Mouse (Mus musculus) CD4-positive, CD25-positive, alpha-beta regulatory T cell, adult 2 months (primary cell): ENCODE results near the gene Foxn2.
"Not testable (repeated sequence)": the region's sequence is repeated elsewhere in the genome, so short reads cannot be mapped to it uniquely, and the experiment has no call there.

ENCODE experiments used
- DNase-seq: peaks from one replicate; pipeline ENCODE4 v3.0.0-alpha.2; 2012; ENCODE audit warnings: low read depth, low spot score

Gene Foxn2

DNA sequence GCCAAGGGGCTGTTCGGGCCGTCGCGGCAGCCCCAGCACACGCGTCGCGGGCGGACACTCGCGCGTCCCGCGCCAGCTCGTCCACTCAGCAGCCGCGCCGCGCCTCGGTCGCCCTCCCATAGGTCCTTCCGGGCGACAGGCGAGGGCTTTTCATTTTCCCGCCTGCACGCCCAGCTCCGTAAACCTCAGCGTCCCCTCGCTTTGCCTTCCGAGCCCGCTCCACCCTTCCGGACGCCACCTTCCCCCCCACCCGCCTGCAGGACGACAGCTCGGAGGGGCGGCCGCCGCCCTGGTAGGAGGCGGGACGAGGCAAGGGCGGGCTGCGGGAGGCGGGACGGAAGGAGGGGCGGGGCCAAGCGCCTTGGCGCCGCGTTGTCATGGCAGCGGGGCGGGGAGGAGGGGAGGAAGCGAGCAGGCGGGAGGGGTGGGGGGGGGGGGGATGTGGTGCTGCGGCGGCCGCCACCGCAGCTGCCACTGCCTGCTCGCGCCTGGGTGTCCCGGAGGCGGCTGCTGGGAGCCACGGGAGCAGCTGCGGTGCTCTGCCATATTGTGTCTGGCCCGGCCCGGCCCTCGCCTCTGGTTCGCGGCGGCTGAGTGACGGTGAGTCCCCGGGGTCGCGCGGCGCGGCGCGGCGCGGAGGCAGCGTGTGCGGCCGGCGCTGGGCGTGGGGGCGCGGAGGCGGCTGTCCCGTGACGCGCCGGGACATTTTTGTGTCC, at the start of gene Foxn2:
TSS of gene Foxn2 (plus strand) at position 427 of the 716 bp plus-strand sequence.
- peak; percentile 99 for DNase-seq

GRCm38 (mm10) chr17:88397501-88397900, 43.0 kb upstream of the Foxn2 start:
- no peak for DNase-seq

DNA sequence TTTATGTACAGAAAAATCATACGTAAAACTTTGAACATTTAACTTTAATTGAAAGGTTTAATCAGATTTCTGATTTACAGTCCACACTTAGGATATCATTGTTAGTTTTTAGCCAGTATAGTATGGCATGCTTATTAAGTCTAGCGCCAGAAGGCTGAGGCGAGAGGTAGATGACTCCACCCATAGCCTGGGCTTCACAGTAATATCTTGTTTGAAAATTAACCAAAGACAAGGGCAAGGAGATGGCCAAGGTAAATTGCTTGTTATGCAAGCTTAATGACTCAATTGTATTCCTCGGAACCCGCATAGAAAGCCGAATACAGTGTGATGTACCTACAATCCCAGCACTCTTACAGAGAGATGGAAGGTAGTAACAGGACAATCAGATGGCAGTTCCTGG, 42.4 kb upstream of the Foxn2 start:
- DNase-seq, result no peak

GRCm38 (mm10) chr17:88398854-88399253, 41.7 kb upstream of the Foxn2 start:
- DNase-seq, result no peak

- no peak for DNase-seq
These were observed 40.4 kb upstream of the Foxn2 start for GRCm38 (mm10) chr17:88400122-88400521.

- no peak for DNase-seq
These were observed 39.6 kb upstream of the Foxn2 start for GRCm38 (mm10) chr17:88400702-88401475.

DNA sequence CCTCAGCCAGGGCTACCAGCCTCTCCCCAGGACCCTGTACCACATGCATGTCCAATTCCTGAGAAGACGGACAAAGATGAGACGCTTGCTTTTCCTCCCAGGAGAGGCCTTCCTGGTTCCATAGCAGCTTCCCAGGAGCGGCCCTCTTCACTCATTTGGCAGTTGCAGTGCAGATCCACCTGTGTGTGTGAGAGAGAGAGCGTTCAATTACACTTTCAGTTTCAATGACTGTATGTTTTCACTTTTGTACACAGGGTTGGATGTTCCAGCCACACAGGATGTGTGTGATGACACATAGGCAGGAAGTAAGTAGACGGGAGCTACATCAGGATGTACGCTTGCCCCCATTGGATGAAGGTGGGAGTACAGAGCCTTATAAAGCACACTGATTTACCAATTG, 37.2 kb upstream of the Foxn2 start:
- peak; percentile 81 for DNase-seq

DNA sequence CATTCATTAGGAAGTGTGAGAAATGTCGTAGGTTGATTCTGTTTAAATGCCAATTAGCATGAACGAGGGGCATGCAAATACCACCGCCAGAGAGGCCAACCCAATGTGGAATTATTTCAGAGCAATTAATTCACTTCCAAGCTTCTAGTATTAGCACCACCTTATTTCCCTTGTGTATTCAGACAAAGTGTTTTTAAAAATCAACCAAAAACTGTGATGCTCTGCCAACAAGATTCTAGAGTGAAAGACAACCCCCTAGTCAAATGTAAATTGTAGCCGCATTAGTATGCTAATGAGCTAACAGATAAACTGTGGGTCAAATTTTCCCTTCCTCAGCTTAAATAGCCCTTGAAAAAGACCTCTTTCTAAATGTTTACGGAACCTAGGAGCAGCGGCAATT, 36.0 kb upstream of the Foxn2 start:
- no peak for DNase-seq

- peak; percentile 52 for DNase-seq
These were observed 35.4 kb upstream of the Foxn2 start for GRCm38 (mm10) chr17:88405076-88405475.

DNA sequence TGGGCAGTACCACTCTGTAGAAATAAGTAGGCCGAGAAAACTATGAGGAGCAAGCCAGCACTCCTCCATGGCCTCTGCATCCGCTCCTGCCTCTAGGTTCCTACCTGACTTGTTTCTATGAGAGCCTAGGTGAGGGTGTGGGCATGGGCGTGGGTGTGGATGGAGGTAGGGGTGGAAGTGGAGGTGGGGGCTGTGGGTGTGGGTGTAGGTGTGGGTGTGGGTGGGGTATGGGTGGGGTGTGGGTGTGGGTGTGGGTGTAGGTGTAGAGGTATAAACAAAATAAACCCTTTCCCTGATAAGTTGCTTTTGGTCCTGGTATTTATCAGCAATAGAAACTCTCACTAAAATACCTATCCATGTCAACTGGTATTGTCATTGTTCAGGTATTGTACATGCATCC, 30.8 kb upstream of the Foxn2 start:
- no peak for DNase-seq

DNA sequence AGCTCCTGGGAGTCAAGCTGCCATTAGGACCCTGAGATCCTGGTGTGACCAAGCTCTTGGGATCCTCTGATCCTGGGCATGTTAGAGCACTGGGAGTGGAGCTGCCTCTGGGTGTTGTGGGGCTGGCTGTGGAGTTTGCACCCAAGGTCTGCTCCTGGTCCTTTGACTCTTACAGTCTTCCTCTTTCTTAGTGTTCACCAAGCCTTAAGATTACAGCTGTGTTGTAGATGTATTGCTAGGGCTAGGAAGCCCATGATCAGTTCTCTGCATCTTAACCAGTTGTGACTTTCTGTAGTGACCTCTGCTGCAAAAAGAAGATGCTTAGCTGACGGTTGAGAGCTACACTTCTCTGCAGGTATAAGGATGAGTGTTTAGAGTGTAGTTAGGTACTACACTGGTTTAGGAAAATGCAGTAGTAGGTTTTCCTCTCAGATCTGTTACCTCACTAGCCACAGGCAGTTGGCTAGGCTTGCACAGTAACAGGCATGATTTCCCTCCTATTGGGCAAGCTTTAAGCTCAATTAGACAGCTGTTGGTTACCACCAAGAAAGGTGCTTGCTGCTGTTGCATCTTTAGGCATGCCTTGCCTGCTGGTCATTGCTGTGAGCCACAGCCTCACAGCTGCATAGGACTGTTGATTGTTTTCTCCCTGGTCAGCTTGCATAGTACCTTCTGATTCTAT, 27.2 kb upstream of the Foxn2 start:
- DNase-seq, result no peak

GRCm38 (mm10) chr17:88420426-88420825, 20.1 kb upstream of the Foxn2 start:
- DNase-seq, result no peak

GRCm38 (mm10) chr17:88421246-88421645, 19.3 kb upstream of the Foxn2 start:
- no peak for DNase-seq

DNA sequence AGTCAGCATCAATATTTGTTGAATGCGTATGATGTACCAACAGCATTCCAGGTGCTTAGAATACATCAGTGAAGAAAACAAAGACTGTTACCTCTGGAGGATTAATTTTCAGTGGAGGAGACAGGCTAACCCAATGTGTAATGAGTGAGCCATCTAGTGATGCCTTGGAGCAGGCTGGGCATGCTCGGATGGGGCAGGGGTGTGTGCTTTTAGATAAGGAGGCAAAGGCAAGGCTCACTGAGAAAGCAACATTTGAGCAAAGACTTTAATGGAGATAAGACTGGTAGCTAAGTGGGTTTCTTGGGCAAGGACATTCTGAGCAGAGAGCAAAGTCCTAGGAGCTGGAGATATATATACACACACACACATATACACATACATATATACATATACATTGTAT, 9.8 kb upstream of the Foxn2 start:
- DNase-seq, result no peak

- DNase-seq, result no peak
These were observed 9.0 kb upstream of the Foxn2 start for GRCm38 (mm10) chr17:88431486-88431885.

GRCm38 (mm10) chr17:88431987-88432386, 8.5 kb upstream of the Foxn2 start:
- peak; percentile 22 for DNase-seq

GRCm38 (mm10) chr17:88435322-88435721, 5.2 kb upstream of the Foxn2 start:
- DNase-seq, result no peak

GRCm38 (mm10) chr17:88436284-88436683, 4.2 kb upstream of the Foxn2 start:
- peak; percentile 18 for DNase-seq

- DNase-seq, result not testable (repeated sequence)
These were observed 3.8 kb upstream of the Foxn2 start for GRCm38 (mm10) chr17:88436749-88437148.

GRCm38 (mm10) chr17:88437391-88437790, 3.1 kb upstream of the Foxn2 start:
- no peak for DNase-seq

DNA sequence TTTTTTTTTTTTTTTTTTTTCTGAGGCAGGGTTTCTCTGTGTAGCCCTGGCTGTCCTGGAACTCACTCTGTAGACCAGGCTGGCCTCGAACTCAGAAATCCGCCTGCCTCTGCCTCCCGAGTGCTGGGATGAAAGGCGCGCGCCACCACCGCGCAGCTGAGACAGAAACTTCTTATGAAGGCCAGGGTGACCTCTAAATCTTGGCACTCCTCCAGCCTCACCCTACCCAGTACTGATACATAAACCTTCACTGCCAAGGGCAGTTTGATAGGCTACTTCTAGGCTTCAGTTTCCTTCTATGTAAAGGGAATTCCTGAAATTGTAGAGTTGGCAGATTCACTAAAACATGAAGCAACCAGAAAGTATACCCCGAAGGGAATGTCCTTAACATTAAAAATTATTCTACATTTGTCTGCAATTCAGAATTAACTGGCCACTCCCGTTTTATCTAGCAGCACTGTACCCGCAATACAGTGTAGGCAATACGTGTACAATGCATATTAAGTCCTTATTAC, 918 bp upstream of the Foxn2 start:
- peak; percentile 27 for DNase-seq

DNA sequence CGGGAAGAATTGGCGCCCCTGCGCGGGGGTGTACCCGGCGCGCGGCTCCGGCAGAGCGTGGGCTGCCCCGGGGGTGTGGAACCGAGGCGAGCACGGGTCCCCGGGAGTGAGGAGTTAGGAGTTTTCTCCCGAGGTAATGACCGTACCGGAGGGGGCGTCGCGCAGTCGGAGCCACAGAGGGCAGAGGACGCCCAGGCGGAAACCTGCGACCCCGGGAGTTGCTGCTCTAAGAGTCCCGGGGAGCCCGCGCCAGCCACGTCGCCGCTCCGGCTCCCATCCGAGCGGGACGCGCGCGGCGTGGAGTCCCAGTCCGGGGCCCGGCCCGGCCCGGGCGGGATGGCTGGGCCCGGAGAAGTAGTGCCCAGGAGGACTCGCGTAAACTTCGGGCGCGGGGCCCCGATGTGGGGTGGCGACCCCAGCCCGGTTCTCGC, 505 bp downstream of the Foxn2 start:
- DNase-seq, result no peak
